Mouse (Mus musculus): ENCODE data around the gene Wdtc1.
A peak's percentile ranks its signal among the peaks of the same experiment; 100 is the strongest.

Gene Wdtc1

GRCm38 (mm10) chr4:133353367-133354365, at the start of gene Wdtc1:
Gene Wdtc1 (minus strand): TSS chr4:133353481.
- no peak for DNase-seq

DNA sequence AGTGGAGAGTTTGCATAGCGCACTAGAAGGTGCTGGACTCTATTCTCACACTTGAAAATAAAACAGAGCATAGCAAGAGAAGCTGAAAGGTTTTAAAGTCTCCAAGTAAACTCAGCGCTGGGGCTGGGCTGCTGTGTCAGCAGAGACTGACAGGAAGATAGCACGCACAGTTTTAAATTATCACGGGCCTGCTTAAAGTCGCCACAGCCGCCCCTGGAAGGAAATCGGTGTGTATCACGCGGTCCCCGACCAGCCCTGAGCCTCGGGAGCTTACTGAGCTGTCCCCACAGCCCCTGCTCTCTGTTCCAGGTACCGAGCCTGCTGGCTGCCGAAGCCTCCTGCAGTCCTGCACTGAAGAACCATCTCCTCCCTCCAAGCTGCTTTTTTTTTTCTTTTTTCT, 48.7 kb upstream of the Wdtc1 start:
- no peak for DNase-seq

- no peak for DNase-seq
These were observed 46.8 kb upstream of the Wdtc1 start for GRCm38 (mm10) chr4:133400098-133400497.

DNA sequence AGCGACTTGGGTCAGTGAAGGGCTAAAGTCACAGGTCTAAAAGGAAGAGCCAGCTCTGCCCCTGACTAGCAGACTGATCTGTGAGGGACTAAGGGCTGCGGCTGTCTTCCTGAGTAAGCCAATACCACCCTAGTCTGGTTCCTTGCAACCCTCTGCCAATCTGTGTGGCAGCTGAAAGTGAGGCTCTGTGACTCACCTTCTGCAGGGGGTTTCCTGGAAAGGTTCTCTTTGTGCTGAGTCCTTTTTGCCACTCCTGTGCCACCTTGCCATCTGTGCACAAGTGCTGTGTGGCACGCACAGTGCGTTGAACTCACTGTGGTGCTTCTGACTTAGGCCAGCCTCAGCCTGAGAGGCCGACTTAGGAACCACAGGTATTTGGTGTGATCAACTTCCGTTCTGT, 46.2 kb upstream of the Wdtc1 start:
- peak; percentile 62 to 74 for DNase-seq

- no peak for DNase-seq
These were observed 45.3 kb upstream of the Wdtc1 start for GRCm38 (mm10) chr4:133398619-133399018.

DNA sequence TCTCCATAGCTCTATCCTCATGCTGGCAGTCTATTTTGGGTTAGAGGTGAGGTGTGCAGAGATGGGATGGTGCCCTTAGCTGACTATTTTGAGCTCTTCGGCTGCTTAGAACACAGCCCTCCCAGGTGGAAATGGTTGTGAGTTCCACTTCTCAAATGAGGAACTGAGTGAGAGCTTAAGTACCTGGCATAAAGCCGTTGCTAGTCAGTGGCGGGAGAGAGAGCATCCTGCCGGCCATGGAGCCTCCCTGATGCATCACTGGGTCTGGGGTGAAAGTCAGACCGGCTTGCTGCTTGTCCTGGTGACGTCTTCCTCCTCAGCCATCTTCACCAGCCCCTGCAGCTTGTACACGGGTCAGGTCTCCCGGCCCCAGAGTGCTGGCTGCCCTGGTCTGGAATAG, 44.7 kb upstream of the Wdtc1 start:
- DNase-seq = peak in 1 of 2 experiments; percentile 26

DNA sequence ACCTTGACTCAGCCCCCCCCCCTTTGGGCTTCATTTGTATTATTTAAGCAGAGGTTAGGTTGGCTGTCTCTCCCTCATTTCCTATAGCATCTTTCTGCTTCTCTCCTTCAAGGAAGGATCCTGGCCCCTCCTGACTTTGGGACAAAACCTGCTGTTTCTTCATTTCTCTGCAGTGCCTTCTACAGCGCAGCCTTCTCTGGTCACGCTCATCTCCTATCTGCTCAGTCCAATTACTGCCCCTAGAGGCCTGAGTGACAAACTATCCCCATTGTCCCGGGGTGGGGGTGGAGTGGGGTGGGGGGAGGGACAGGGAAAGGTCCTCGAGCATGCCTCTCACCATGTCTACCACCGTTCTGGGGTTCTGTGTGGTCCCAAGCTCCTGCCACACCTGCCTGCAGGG, 44.0 kb upstream of the Wdtc1 start:
- no peak for DNase-seq

DNA sequence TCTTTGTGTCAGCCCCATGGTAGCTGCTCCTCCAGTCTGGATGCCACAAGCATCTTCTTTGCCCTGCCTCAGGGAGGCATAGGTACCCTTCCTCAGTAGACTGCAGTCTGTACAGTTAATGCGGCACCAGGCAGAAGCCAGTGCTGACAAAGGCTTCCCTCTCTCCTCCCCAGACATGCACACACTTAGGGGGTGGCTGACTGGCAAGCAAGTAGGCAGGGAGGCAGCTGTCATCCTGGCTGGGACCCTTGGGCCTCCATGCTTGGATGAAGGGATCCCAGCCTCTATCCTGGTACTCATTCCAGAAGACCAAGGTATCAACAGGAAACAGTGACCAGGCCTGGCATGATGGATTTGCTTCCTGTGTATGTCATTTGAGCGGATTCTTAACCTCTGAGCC, 42.8 kb upstream of the Wdtc1 start:
- DNase-seq = no peak

GRCm38 (mm10) chr4:133394981-133395573, 41.8 kb upstream of the Wdtc1 start:
- DNase-seq = peak in 1 of 2 experiments; percentile 48

DNA sequence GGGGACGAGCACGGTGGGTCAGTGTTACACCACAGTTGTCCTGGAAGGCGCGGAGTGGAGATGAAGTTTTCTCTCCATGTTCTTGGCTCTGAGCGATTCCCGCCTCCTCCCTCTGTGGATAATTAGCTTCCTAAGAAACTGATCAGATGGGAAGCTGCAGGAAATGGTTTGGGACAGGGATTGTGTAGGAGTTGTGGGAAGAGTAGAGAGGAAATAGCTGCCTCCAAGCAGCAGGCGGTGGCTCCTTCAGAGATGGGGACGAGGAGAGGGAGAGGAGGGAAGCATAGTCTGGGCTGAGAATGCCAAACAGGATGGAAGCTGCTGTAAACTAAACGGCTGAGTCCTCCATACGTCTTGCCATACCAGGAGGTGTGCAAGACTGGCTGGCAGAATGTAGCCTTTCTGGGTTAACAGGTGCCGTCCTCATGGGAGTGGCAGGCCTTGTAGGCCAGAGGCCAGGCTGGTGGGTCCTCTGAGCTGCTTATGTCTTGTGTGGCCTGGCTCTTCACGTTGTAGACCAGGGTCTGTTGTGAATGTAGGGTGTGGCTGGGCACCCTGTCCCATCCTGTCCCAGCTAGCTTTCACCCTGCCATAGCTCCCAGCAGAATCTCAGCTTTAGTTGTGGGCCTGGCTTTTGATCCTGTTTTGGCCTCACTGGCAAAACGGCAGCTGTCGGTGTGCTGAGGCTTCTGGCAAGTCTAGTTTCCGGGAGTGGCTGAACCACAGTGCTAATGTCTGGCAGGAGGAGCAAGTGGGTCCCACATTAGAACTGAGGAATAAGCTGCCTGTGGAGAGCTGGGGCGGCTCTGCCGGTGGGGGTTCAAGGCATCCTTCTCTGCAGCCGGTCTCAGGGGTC, 38.1 kb upstream of the Wdtc1 start:
- DNase-seq = peak; percentile 45 to 57

- no peak for DNase-seq
These were observed 37.3 kb upstream of the Wdtc1 start for GRCm38 (mm10) chr4:133390585-133390984.

DNA sequence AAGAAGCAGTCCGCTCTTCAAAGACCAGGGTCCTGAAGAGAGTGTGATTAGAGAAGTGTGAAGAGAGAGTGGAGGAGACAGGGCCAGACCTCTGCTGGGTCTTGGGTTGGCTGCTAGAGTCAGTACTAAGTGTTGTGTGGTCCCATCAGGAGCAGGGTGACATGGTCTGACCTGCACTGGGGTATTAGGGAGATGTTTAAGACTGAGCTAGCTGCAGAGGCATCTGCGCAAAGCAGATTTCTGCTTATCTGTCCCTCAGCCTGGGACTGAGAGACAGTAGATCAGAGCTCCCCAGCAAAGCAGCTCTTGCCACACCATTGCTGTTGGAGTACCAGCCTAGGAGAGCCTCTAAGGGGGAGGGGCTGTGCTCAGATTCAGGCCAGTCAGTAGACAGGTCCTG, 36.8 kb upstream of the Wdtc1 start:
- DNase-seq = no peak

DNA sequence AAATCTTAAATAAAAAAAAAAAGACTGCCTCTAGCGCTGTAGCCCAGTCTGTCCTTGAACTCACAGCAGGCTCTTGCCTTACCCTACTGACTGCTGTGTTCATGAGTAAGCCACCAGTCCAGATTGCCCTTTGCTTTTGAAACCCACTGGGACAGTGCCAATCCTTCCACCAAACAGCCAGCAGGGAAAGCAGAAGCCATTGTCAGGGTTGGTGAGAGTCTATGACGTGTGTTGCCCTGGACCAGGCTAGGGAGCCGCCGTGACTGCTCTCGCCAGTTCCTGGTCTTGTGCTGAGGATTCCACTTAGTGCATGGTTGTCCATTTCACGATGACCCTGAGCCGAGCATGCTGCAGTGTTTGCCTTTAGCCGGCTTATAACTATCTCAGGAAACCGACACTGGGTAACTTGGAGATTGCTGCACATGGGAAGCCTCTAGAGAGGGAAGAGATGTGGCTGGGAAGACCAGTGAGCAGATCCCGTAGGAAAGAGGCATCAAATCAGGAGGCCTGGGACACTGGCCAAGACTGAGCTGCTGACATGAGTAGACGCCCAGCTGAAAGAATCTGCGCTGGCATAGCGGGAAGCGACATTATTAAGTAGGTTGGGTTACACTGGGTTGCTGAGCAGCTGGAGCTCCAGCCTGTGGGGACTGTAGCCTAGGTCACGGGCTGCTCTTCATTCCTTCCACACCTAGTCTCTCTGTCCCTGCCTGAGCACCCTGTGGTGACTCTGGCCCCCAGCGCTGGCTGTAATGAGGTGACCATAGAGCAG, 35.7 kb upstream of the Wdtc1 start:
- DNase-seq = peak in 1 of 2 experiments; percentile 38

DNA sequence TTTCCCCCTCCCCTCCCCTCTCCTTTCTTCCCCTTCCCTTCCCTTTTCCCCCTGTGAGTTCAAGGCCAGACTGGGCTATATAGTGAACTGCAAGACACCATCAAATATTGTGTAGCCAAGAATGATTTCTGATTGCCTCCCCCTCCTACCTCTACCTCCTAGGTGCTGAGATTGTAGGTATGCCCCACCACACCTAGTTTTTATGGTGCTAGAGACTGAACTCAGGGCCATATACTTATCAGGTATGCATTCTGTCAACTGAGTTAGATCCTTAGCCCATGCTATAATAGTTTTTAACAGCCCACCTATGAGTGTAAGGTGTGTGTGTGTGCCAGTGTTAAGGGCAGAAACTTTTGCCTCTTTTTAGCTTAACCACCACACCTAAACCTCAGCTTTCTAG, 33.8 kb upstream of the Wdtc1 start:
- no peak for DNase-seq

- DNase-seq = no peak
These were observed 32.9 kb upstream of the Wdtc1 start for GRCm38 (mm10) chr4:133386061-133386797.

- no peak for DNase-seq
These were observed 27.9 kb upstream of the Wdtc1 start for GRCm38 (mm10) chr4:133381141-133381540.

- no peak for DNase-seq
These were observed 27.3 kb upstream of the Wdtc1 start for GRCm38 (mm10) chr4:133380532-133380931.

DNA sequence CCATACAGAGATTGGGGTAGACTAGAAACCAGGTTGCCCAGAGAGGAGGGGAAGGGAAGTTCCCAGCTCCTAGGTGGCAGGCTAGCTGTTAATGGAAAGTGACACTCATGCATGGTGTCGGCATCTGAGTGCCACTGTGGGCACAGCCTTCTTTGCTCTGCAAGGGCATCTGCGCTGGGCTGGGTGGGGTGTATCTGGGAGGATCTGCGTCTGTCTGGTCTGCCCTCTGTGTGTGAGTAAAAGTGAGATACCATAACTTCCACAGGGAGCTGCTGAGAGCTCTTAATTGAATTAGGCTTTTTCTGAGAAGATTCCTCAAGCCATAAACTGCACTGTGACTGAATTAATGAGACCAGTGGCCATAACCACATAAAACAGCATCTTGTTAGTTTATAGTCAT, 26.6 kb upstream of the Wdtc1 start:
- DNase-seq = no peak

- peak in 1 of 2 experiments; percentile 20 for DNase-seq
These were observed 25.7 kb upstream of the Wdtc1 start for GRCm38 (mm10) chr4:133379046-133379347.

DNA sequence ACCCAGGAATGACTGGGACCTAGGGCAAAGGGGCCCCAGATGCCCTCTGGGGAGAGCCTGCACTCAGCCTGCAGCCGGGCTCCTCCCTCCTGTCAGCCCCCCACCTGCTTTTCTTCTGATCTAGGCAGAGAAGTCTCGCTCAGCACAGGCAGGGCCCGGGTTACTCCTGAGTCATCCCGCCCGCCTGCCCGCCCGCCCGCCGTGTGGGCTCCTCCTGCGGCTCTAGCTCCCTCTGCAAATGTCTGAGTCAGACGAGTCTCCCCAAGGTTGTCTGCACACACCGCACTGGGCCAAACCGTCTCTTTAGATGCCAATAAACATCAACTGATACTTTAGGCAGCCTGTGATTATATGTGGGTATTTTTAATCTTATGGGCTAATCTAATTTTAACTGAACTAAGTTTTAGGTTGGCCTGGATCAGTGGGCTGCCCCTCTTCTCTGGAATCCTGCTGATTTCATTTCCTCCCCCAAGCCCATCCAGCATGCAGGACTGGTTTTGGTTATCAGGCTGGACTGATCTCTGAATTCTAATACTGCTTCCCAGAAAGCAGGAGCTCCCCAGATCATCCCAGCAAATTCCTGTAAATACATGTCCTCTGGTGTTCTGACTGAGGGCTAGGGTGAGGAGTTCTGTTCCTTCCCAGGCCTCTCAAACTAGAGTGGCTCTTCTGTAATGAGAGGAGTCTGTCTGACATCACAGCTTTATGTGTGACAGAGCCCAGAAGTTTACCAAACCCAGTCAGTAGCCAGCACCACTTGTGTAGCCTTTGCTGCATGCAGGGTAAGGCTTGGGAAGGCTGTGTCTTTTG, 25.2 kb upstream of the Wdtc1 start:
- DNase-seq = peak; percentile 45 to 52

Measured in cerebellum, adult 18-20 months (tissue).